Mouse (Mus musculus): ENCODE data around the gene Mtor.
A peak's percentile ranks its signal among the peaks of the same experiment; 100 is the strongest.

The Mtor gene

GRCm38 (mm10) chr4:148448179-148448852 lies at the start of gene Mtor:
TSS of gene Mtor (plus strand) at chr4:148448611.
- peak; percentile 100 for DNase-seq

- DNase-seq: no peak
These were observed 48.8 kb upstream of the Mtor start for GRCm38 (mm10) chr4:148399437-148400094.

GRCm38 (mm10) chr4:148403402-148403801 lies 45.0 kb upstream of the Mtor start:
- DNase-seq: no peak

GRCm38 (mm10) chr4:148404748-148405147 lies 43.7 kb upstream of the Mtor start:
- no peak for DNase-seq

GRCm38 (mm10) chr4:148405255-148405788 lies 43.1 kb upstream of the Mtor start:
- no peak for DNase-seq

- DNase-seq: no peak
These were observed 40.0 kb upstream of the Mtor start for GRCm38 (mm10) chr4:148408256-148408975.

GRCm38 (mm10) chr4:148415575-148415974 lies 32.8 kb upstream of the Mtor start:
- no peak for DNase-seq

GRCm38 (mm10) chr4:148417074-148417526 lies 31.3 kb upstream of the Mtor start:
- no peak for DNase-seq

- no peak for DNase-seq
These were observed 30.9 kb upstream of the Mtor start for GRCm38 (mm10) chr4:148417559-148417958.

- no peak for DNase-seq
These were observed 21.2 kb upstream of the Mtor start for GRCm38 (mm10) chr4:148426950-148427850.

- DNase-seq: no peak
These were observed 19.9 kb upstream of the Mtor start for GRCm38 (mm10) chr4:148428544-148428943.

GRCm38 (mm10) chr4:148429121-148429520 lies 19.3 kb upstream of the Mtor start:
- no peak for DNase-seq

- no peak for DNase-seq
These were observed 18.7 kb upstream of the Mtor start for GRCm38 (mm10) chr4:148429686-148430085.

GRCm38 (mm10) chr4:148430880-148431519 lies 17.4 kb upstream of the Mtor start:
- no peak for DNase-seq

- no peak for DNase-seq
These were observed 15.9 kb upstream of the Mtor start for GRCm38 (mm10) chr4:148432488-148432887.

- DNase-seq: no peak
These were observed 15.1 kb upstream of the Mtor start for GRCm38 (mm10) chr4:148433336-148433735.

GRCm38 (mm10) chr4:148433813-148434212 lies 14.6 kb upstream of the Mtor start:
- DNase-seq: no peak

- peak; percentile 97 for DNase-seq
These were observed 13.9 kb upstream of the Mtor start for GRCm38 (mm10) chr4:148434554-148434953.

- no peak for DNase-seq
These were observed 13.3 kb upstream of the Mtor start for GRCm38 (mm10) chr4:148435106-148435505.

- DNase-seq: no peak
These were observed 12.6 kb upstream of the Mtor start for GRCm38 (mm10) chr4:148435657-148436330.

GRCm38 (mm10) chr4:148441931-148442330 lies 6.5 kb upstream of the Mtor start:
- DNase-seq: no peak

Measured in heart, adult 11 months (tissue).